Comparison of ENCODE assay signal across 8 mouse cellular contexts in genomic region chr2:91457259-91457655, GRCm38 (mm10). TPM values are rescaled to one million over a fixed set of nuclear protein-coding genes. Genes with fewer than 3 reads are reported as not detected.
DNase-seq lines count a peak whose midpoint lies in the region; ATAC-seq and TF ChIP-seq lines count a peak whose summit lies in the region.

TSS of gene Lrp4 (plus strand) at chr2:91457511.

- TF ChIP-seq POLR2A in CH12.LX (IDR thresholded peaks at IDR 0.05; ENCODE audit: low read depth, low read length), result peak; percentile 61; the same call in 1 of the 2 replicates

- no peaks in the 10 kb centered on the region for H3K79me2 ChIP-seq in CH12.LX (replicated peaks; ENCODE audit: control insufficient read depth, extremely low read depth, insufficient read depth, poor library complexity, severe bottlenecking)

- peaks cover 51% of the 10 kb centered on the region for H3K27me3 ChIP-seq in CH12.LX (replicated peaks)
- no peaks in the 10 kb centered on the region for H3K27me3 ChIP-seq in forebrain, postnatal 0 days (ENCODE audit: insufficient read depth, low read length)
- H3K27me3 ChIP-seq in hindbrain, embryonic 11.5 days (ENCODE audit: control insufficient read depth, insufficient read depth, low read length), result no peaks in the 10 kb centered on the region; the same call in 1 of the 2 replicates
- H3K27me3 ChIP-seq in stomach, postnatal 0 days (ENCODE audit: control insufficient read depth, insufficient read depth, low read length), result no peaks in the 10 kb centered on the region

- no peak for DNase-seq in CH12.LX (ENCODE audit: extremely low read depth)
- peak; percentile 59 for DNase-seq in R1 (ENCODE audit: low read depth, low spot score)
- no peak for DNase-seq in forebrain, postnatal 0 days
- DNase-seq in hindbrain, embryonic 11.5 days (ENCODE audit: low spot score), result peak; percentile 65
- DNase-seq in layer of hippocampus, postnatal 25 days (ENCODE audit: extremely low spot score in 1 of 2, low spot score in 1 of 2), result peak in 1 of 2 experiments; percentile 24
- peak; percentile 81 for DNase-seq in lung, postnatal 14 days
- DNase-seq in stomach, postnatal 0 days (ENCODE audit: low spot score), result peak; percentile 71
- DNase-seq in spleen, adult 12 weeks (ENCODE audit: low spot score), result no peak

- H3K4me1 ChIP-seq in CH12.LX (ENCODE audit: control insufficient read depth in 1 of 2, insufficient read depth in 2 of 2), result peaks cover 5 to 61% of the 10 kb centered on the region in 2 experiments
- peaks cover 4% of the 10 kb centered on the region; the same call in 1 of the 2 replicates for H3K4me1 ChIP-seq in forebrain, postnatal 0 days (ENCODE audit: insufficient read depth)
- H3K4me1 ChIP-seq in hindbrain, embryonic 11.5 days (replicated peaks; ENCODE audit: control insufficient read depth, insufficient read depth, low read length), result 0 out of 2 replicates have a peak, but pooled peaks cover 5% of the 10 kb centered on the region
- H3K4me1 ChIP-seq in stomach, postnatal 0 days (replicated peaks; ENCODE audit: control insufficient read depth, insufficient read depth), result peaks cover 2% of the 10 kb centered on the region; the same call in 1 of the 2 replicates

- H3K9me3 ChIP-seq in CH12.LX (replicated peaks; ENCODE audit: low read length), result peaks cover 7% of the 10 kb centered on the region
- no peaks in the 10 kb centered on the region for H3K9me3 ChIP-seq in forebrain, postnatal 0 days (ENCODE audit: low read length)
- no peaks in the 10 kb centered on the region for H3K9me3 ChIP-seq in hindbrain, embryonic 11.5 days (ENCODE audit: control insufficient read depth, low read length)
- H3K9me3 ChIP-seq in stomach, postnatal 0 days (ENCODE audit: control insufficient read depth, low read length), result no peaks in the 10 kb centered on the region

- ATAC-seq in forebrain, postnatal 0 days, result peak; percentile 7
- ATAC-seq in hindbrain, embryonic 11.5 days (ENCODE audit: low FRiP score), result peak; percentile 72
- ATAC-seq in stomach, postnatal 0 days (ENCODE audit: low FRiP score, low TSS enrichment), result peak; percentile 56; the same call in 1 of the 2 replicates

- no peak within 1 kb of the TSS; the same call in 1 of the 2 replicates for H3K27ac ChIP-seq in CH12.LX (ENCODE audit: insufficient read depth, low read depth)
- H3K27ac ChIP-seq in forebrain, postnatal 0 days (ENCODE audit: low read depth, low read length), result peak within 1 kb of the TSS; percentile 35
- H3K27ac ChIP-seq in hindbrain, embryonic 11.5 days (ENCODE audit: low read depth, low read length), result peak within 1 kb of the TSS; percentile 82
- peak within 1 kb of the TSS; percentile 92 for H3K27ac ChIP-seq in stomach, postnatal 0 days (replicated peaks)

- TF ChIP-seq CTCF in CH12.LX (conservative IDR thresholded peaks at IDR 0.05 in 1 of 2, IDR thresholded peaks at IDR 0.05 in 1 of 2; ENCODE audit: low read depth in 2 of 2, low read length in 2 of 2), result no peak
- no peak for TF ChIP-seq CTCF in forebrain, postnatal 0 days (IDR thresholded peaks at IDR 0.05; ENCODE audit: low read depth)
- TF ChIP-seq CTCF in stomach, postnatal 0 days (IDR thresholded peaks at IDR 0.05; ENCODE audit: low read depth), result no peak; the same call in 1 of the 2 replicates

- TF ChIP-seq EP300 in CH12.LX (IDR thresholded peaks at IDR 0.05; ENCODE audit: low read length), result no peak
- no peak for TF ChIP-seq EP300 in stomach, postnatal 0 days (optimal IDR thresholded peaks at IDR 0.05)

- TF ChIP-seq RAD21 in CH12.LX (IDR thresholded peaks at IDR 0.05; ENCODE audit: low read depth, low read length), result no peak

- in situ Hi-C loops in CH12.LX (cut with MboI; ENCODE audit: low pct_ligation_motif_present, low pct_unique_long_range_greater_than_20kb, low sequenced_read_pairs), result no loop called here

- peak within 1 kb of the TSS; percentile 34; the same call in 1 of the 2 replicates for H3K9ac ChIP-seq in CH12.LX (ENCODE audit: insufficient read depth, low read depth)
- peak within 1 kb of the TSS; percentile 51 for H3K9ac ChIP-seq in forebrain, postnatal 0 days
- peak within 1 kb of the TSS; percentile 89 for H3K9ac ChIP-seq in hindbrain, embryonic 11.5 days (ENCODE audit: low read depth, low read length)
- peak within 1 kb of the TSS; percentile 92 for H3K9ac ChIP-seq in stomach, postnatal 0 days (ENCODE audit: low read length)

- H3K36me3 ChIP-seq in CH12.LX (replicated peaks in 1 of 2; ENCODE audit: control insufficient read depth in 1 of 2, insufficient read depth in 1 of 2, low read length in 1 of 2), result no peaks in the 10 kb centered on the region
- no peaks in the 10 kb centered on the region for H3K36me3 ChIP-seq in forebrain, postnatal 0 days (ENCODE audit: insufficient read depth)
- no peaks in the 10 kb centered on the region for H3K36me3 ChIP-seq in hindbrain, embryonic 11.5 days (ENCODE audit: control insufficient read depth, insufficient read depth, low read length)
- no peaks in the 10 kb centered on the region for H3K36me3 ChIP-seq in stomach, postnatal 0 days (ENCODE audit: control insufficient read depth, insufficient read depth, low read length)

- WGBS in forebrain, postnatal 0 days, result 3% methylated on average over 34 of the region's 36 CpGs
- WGBS in hindbrain, embryonic 11.5 days, result 0% methylated on average over 7 of the region's 36 CpGs
- under 1% methylated on average over 30 of the region's 36 CpGs for WGBS in stomach, postnatal 0 days

- H3K4me3 ChIP-seq in CH12.LX (replicated peaks in 1 of 3; ENCODE audit: low read depth in 2 of 3, low read length in 2 of 3, poor library complexity in 1 of 3), result peak within 1 kb of the TSS; percentile 62 to 68 (median 65)
- peak within 1 kb of the TSS; percentile 54 for H3K4me3 ChIP-seq in forebrain, postnatal 0 days (ENCODE audit: low read depth, low read length)
- H3K4me3 ChIP-seq in hindbrain, embryonic 11.5 days (ENCODE audit: low read depth, low read length), result peak within 1 kb of the TSS; percentile 74
- peak within 1 kb of the TSS; percentile 80 for H3K4me3 ChIP-seq in stomach, postnatal 0 days (ENCODE audit: low read depth, low read length)

- peak within 1 kb of the TSS; percentile 90 for H3K4me2 ChIP-seq in CH12.LX (ENCODE audit: insufficient read depth, low read depth, poor library complexity, severe bottlenecking)
- peak within 1 kb of the TSS; percentile 99 for H3K4me2 ChIP-seq in forebrain, postnatal 0 days (ENCODE audit: low read depth)
- peak within 1 kb of the TSS; percentile 96 for H3K4me2 ChIP-seq in hindbrain, embryonic 11.5 days (replicated peaks; ENCODE audit: low read depth, low read length)
- H3K4me2 ChIP-seq in stomach, postnatal 0 days (replicated peaks; ENCODE audit: low read depth), result peak within 1 kb of the TSS; percentile 97

- dilution Hi-C loops in CH12.LX (cut with MboI; ENCODE audit: extremely low pct_ligation_motif_present, extremely low pct_unique_long_range_greater_than_20kb, low sequenced_read_pairs), result no loop called here

TF ChIP-seq in CH12.LX, 34 proteins besides CTCF, POLR2A, EP300 and RAD21:
- TF ChIP-seq MXI1 (IDR thresholded peaks at IDR 0.05; ENCODE audit: low read depth, low read length), result no peak
- TF ChIP-seq POLR2AphosphoS2 (IDR thresholded peaks at IDR 0.05; ENCODE audit: low read depth, low read length), result no peak
- no peak for TF ChIP-seq NELFE (IDR thresholded peaks at IDR 0.05; ENCODE audit: low read depth, low read length)
- TF ChIP-seq UBTF (IDR thresholded peaks at IDR 0.05; ENCODE audit: low read depth, low read length), result no peak
- TF ChIP-seq TBP (conservative IDR thresholded peaks at IDR 0.05; ENCODE audit: low read depth, low read length), result no peak
- TF ChIP-seq ZMIZ1 (IDR thresholded peaks at IDR 0.05; ENCODE audit: low read depth, low read length), result no peak; the same call in 1 of the 2 replicates
- no peak for TF ChIP-seq JUND (conservative IDR thresholded peaks at IDR 0.05; ENCODE audit: low read depth, low read length)
- TF ChIP-seq RCOR1 (conservative IDR thresholded peaks at IDR 0.05; ENCODE audit: low read depth, low read length), result no peak
- no peak for TF ChIP-seq ZNF384 (IDR thresholded peaks at IDR 0.05; ENCODE audit: low read depth, low read length)
- no peak for TF ChIP-seq USF2 (conservative IDR thresholded peaks at IDR 0.05; ENCODE audit: low read depth, low read length)

RNA-seq across cellular contexts. Expression of gene Lrp4, which starts in this region (rescaled TPM):
- total RNA-seq in CH12.LX (2012; rRNA removed), result 2.5 and 5.9 TPM in 2 replicates
- 0.78 and 0.91 TPM in 2 replicates for total RNA-seq in CH12.LX (2014; rRNA removed)
- 0.72 and 1.0 TPM in 2 replicates for polyA plus RNA-seq in CH12.LX (2012; ENCODE audit: insufficient read length, low read depth)
- 12.0 and 13.7 TPM in 2 replicates for total RNA-seq in forebrain, postnatal 0 days (2014; rRNA removed)
- 2.8 and 4.1 TPM in 2 replicates for polyA plus RNA-seq in forebrain, postnatal 0 days (2015; fragmentation: Nextera tagmentation; extraction: Ambion mirVana)
- polyA plus RNA-seq in hindbrain, embryonic 11.5 days (2014; fragmentation: Nextera tagmentation; extraction: Ambion mirVana), result 5.9 TPM in 2 replicates
- total RNA-seq in layer of hippocampus, postnatal 25 days (2021), result 10 to 100 TPM; 33.3 to 33.8 TPM
- 3.0 and 3.4 TPM in 2 replicates for polyA plus RNA-seq in stomach, postnatal 0 days (2015; fragmentation: Nextera tagmentation; extraction: Ambion mirVana)

Comparison
In these comparisons a context has a peak if more than half of its experiments do, and no peak if none do; other contexts are left out.
1. DNase-seq: peak in R1 (single experiment), hindbrain, embryonic 11.5 days (single experiment), lung, postnatal 14 days (single experiment) and stomach, postnatal 0 days (single experiment); none in CH12.LX (single experiment), forebrain, postnatal 0 days (single experiment) and spleen, adult 12 weeks (single experiment).
2. H3K9ac ChIP-seq: peak in every context shown above with its lines; median percentile 92 in stomach, postnatal 0 days; 89 in hindbrain, embryonic 11.5 days; 51 in forebrain, postnatal 0 days; 34 in CH12.LX.
3. ATAC-seq: peak in every context shown above with its lines; median percentile 72 in hindbrain, embryonic 11.5 days; 56 in stomach, postnatal 0 days; 7 in forebrain, postnatal 0 days.
4. Peak in every context shown above with its lines, with median percentiles within 50 percentile points of each other: H3K4me2 ChIP-seq and H3K4me3 ChIP-seq.